Mouse (Mus musculus): ENCODE results near the gene Pcyt1a. TPM values are rescaled to one million over a fixed set of nuclear protein-coding genes. Genes with fewer than 3 reads are reported as not detected.

Pcyt1a gene
- polyA plus RNA-seq, 1 experiment: 14.2 TPM

DNA sequence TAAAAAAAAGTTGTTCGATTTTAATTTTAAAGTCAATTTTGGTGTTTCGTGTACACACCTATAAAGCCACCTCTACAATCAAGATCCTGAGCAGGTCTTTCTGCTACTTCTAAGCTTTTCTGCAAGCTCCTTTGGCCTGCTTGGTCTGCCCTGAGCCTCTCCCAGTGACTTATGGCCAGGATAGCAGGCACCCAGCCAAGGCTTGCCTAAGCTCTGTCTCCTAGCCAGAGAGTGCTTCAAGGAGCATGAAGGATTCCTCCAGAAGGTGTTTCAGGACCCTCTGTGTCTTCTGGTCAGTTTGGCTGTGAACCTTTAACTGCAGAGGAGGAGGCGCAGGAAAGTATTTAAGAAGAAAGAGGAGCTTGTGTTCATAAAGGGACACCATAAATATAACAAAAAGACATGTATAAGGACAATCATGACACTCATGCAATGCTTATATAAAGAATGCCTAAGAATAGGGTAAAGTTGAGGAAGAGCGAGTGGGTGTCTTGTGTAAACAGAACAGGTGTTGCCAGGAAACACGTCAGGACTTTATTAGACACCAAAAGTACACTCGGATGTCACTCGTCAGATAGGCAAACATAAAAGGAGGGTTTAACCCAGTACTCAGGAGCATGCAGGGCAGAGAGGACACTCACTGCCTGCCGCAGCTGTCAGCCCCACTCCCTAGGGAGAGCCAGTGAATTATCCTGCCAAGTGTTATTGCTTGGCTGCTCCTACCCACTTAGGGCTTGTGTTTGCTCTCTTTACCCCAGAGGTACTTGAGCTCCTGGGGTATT, 92.9 kb downstream of the Pcyt1a start:
- Histone ChIP-seq H3K9me3 (no peaks in the 10 kb centered on the region), H3K4me1 (peaks cover 49% of the 10 kb centered on the region), H3K36me3 (replicated peaks; ENCODE audit: low read length) (no peaks in the 10 kb centered on the region), H3K4me3 (replicated peaks) (no peak overlapping the region), H3K27me3 (replicated peaks) (peaks cover 27% of the 10 kb centered on the region)
- TF ChIP-seq GATA1 (IDR thresholded peaks at IDR 0.05; ENCODE audit: borderline replicate concordance, low read length): no peak
- no peak for TF ChIP-seq FLI1 (IDR thresholded peaks at IDR 0.05; ENCODE audit: low read length)

DNA sequence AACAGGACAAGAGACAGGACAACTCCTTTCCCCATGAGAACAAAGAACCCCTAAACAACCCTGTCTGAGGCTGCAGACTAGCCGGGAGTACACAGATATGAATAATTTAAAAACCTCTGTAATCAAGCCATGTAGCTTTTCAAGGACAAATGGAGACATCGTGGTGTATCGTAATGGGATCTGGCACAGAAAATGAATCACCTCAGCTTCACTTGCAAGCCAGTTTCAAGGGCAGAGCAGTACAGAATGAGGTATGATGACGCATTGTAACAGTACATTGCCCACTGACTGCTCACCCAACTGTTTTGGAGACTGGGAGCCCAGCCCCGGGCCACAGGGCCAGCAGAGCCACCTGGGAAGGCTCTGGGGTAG, 93.5 kb downstream of the Pcyt1a start:
- TF ChIP-seq FLI1 (IDR thresholded peaks at IDR 0.05; ENCODE audit: low read length): no peak
- TF ChIP-seq GATA1 (IDR thresholded peaks at IDR 0.05; ENCODE audit: borderline replicate concordance, low read length): no peak
- no peaks in the 10 kb centered on the region for H3K36me3 ChIP-seq (replicated peaks; ENCODE audit: low read length)

More for the DNA sequence above, 93.5 kb downstream of the Pcyt1a start:
- Histone ChIP-seq H3K4me3 (replicated peaks) (no peak overlapping the region), H3K4me1 (peaks cover 50% of the 10 kb centered on the region), H3K9me3 (no peaks in the 10 kb centered on the region), H3K27me3 (replicated peaks) (peaks cover 25% of the 10 kb centered on the region)

Other genes with a start within 250 kb of the Pcyt1a start
- gene Fbxo45, start 183.8 kb upstream of the Pcyt1a start, polyA plus RNA-seq (2012; ENCODE audit: insufficient read depth, low replicate concordance): 0.95 and 2.2 TPM in 2 replicates
- 8.7 TPM in 1 of 2 replicates, not detected in the other for gene Wdr53, start 183.7 kb upstream of the Pcyt1a start, polyA plus RNA-seq (2012; ENCODE audit: insufficient read depth, low replicate concordance)
- gene Smco1, start 159.5 kb upstream of the Pcyt1a start, polyA plus RNA-seq (2012; ENCODE audit: insufficient read depth, low replicate concordance): not detected in 2 replicates
- 1.4 and 3.8 TPM in 2 replicates for gene Rnf168, start 153.5 kb upstream of the Pcyt1a start, polyA plus RNA-seq (2012; ENCODE audit: insufficient read depth, low replicate concordance)
- gene Ubxn7, start 98.7 kb upstream of the Pcyt1a start, polyA plus RNA-seq (2012; ENCODE audit: insufficient read depth, low replicate concordance): 0.23 TPM in 1 of 2 replicates, not detected in the other
- 0.83 TPM in 1 of 2 replicates, not detected in the other for gene Tm4sf19, start 30.4 kb upstream of the Pcyt1a start, polyA plus RNA-seq (2012; ENCODE audit: insufficient read depth, low replicate concordance)
- not detected in 2 replicates for gene Tctex1d2, start 11.2 kb upstream of the Pcyt1a start, polyA plus RNA-seq (2012; ENCODE audit: insufficient read depth, low replicate concordance)
- gene Slc51a, start 57.0 kb downstream of the Pcyt1a start, polyA plus RNA-seq (2012; ENCODE audit: insufficient read depth, low replicate concordance): not detected in 2 replicates
- 0.20 TPM in 1 of 2 replicates, not detected in the other for gene Zdhhc19, start 65.3 kb downstream of the Pcyt1a start, polyA plus RNA-seq (2012; ENCODE audit: insufficient read depth, low replicate concordance)
- gene Tfrc, start 178.0 kb downstream of the Pcyt1a start, polyA plus RNA-seq (2012; ENCODE audit: insufficient read depth, low replicate concordance): 1.3 and 4.3 TPM in 2 replicates
- 230 and 1,256 TPM in 2 replicates for gene Tnk2, start 213.0 kb downstream of the Pcyt1a start, polyA plus RNA-seq (2012; ENCODE audit: insufficient read depth, low replicate concordance)